Mouse (Mus musculus): Measurements from ENCODE around the gene Pfkl. TPM values are rescaled to one million over a fixed set of nuclear protein-coding genes. Genes with fewer than 3 reads are reported as not detected.
A peak's percentile ranks its signal among the peaks of the same experiment; 100 is the strongest.

Gene Pfkl
- total and polyA plus RNA-seq, 3 experiments = 84.8 to 267 TPM; not detected in 1

GRCm38 (mm10) chr10:77985775-77986174, 24.1 kb downstream of the Pfkl start:
- peak; percentile 40 for DNase-seq (ENCODE audit: low read depth, low spot score)
- no peak overlapping the region for H3K4me3 ChIP-seq (ENCODE audit: control insufficient read depth in 1 of 2, insufficient read depth in 1 of 2, low read depth in 2 of 2, low read length in 2 of 2)
- H3K9me3 ChIP-seq (replicated peaks; ENCODE audit: insufficient read depth, low read length) = no peaks in the 10 kb centered on the region
- no peaks in the 10 kb centered on the region; a peak in 1 of 4 replicates for H3K36me3 ChIP-seq (ENCODE audit: control insufficient read depth in 1 of 2, insufficient read depth in 2 of 2, low read length in 2 of 2)
- no peak overlapping the region for H3K9ac ChIP-seq (ENCODE audit: control insufficient read depth, low read depth, low read length, poor library complexity, severe bottlenecking)
- no peaks in the 10 kb centered on the region for H3K4me1 ChIP-seq (ENCODE audit: control insufficient read depth in 1 of 2, insufficient read depth in 2 of 2, low read length in 2 of 2)
- no peak overlapping the region for H3K27ac ChIP-seq (ENCODE audit: control insufficient read depth, low read depth, low read length)
- TF ChIP-seq MYC (IDR thresholded peaks at IDR 0.05; ENCODE audit: low read depth, low read length) (no peak), CHD1 (IDR thresholded peaks at IDR 0.05; ENCODE audit: low read depth, low read length) (no peak), POLR2A (IDR thresholded peaks at IDR 0.05; ENCODE audit: control insufficient read depth in 1 of 2, insufficient read depth in 1 of 2, low read depth in 1 of 2, low read length in 2 of 2, poor library complexity in 1 of 2) (peak in 1 of 2 experiments; percentile 18; a peak in 1 of 4 replicates), POLR2AphosphoS2 (IDR thresholded peaks at IDR 0.05; ENCODE audit: low read length) (peak; percentile 28; the same call in 1 of the 2 replicates), EP300 (IDR thresholded peaks at IDR 0.05; ENCODE audit: low read depth in 1 of 2, low read length in 2 of 2) (no peak), MYB (IDR thresholded peaks at IDR 0.05; ENCODE audit: low read depth, low read length) (no peak)
- no peaks in the 10 kb centered on the region for H3K79me2 ChIP-seq (ENCODE audit: control insufficient read depth, insufficient read depth, low read length, poor library complexity)
- H3K27me3 ChIP-seq (ENCODE audit: control insufficient read depth in 1 of 2, insufficient read depth in 2 of 2, low read length in 2 of 2) = no peaks in the 10 kb centered on the region

DNA sequence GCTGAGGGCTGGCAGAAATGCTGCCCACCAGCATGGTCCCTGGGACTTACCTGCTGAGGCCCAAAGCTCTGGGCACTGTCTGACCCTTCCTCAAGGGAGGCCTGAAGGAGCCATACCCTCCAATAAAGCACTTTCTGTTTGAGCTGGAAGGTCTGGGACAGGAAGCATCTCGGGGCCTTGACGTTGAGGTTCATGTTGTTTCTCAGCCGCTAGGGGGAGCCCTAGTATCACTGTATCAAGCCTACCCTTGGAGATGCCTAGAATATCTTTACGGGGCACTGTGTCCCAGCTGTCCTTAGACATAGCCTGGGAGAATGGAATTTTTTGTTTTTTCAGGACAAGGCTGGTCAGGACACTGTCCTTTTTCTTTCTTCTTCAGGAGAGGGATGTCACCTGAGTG, 25.2 kb downstream of the Pfkl start:
- Histone ChIP-seq H3K4me3 (ENCODE audit: control insufficient read depth in 1 of 2, insufficient read depth in 1 of 2, low read depth in 2 of 2, low read length in 2 of 2) (no peak overlapping the region), H3K9me3 (replicated peaks; ENCODE audit: insufficient read depth, low read length) (no peaks in the 10 kb centered on the region), H3K36me3 (ENCODE audit: control insufficient read depth in 1 of 2, insufficient read depth in 2 of 2, low read length in 2 of 2) (no peaks in the 10 kb centered on the region; a peak in 1 of 4 replicates), H3K9ac (ENCODE audit: control insufficient read depth, low read depth, low read length, poor library complexity, severe bottlenecking) (peak overlapping the region; percentile 50; the same call in 1 of the 2 replicates), H3K79me2 (ENCODE audit: control insufficient read depth, insufficient read depth, low read length, poor library complexity) (no peaks in the 10 kb centered on the region), H3K4me1 (ENCODE audit: control insufficient read depth in 1 of 2, insufficient read depth in 2 of 2, low read length in 2 of 2) (no peaks in the 10 kb centered on the region), H3K27ac (ENCODE audit: control insufficient read depth, low read depth, low read length) (no peak overlapping the region), H3K27me3 (ENCODE audit: control insufficient read depth in 1 of 2, insufficient read depth in 2 of 2, low read length in 2 of 2) (no peaks in the 10 kb centered on the region)
- TF ChIP-seq UBTF (IDR thresholded peaks at IDR 0.05; ENCODE audit: borderline replicate concordance, insufficient read depth, low read depth, low read length) (no peak), ZMIZ1 (IDR thresholded peaks at IDR 0.05; ENCODE audit: low read depth, low read length) (peak; percentile 69), CTCF (IDR thresholded peaks at IDR 0.05 in 2 of 3, conservative IDR thresholded peaks at IDR 0.05 in 1 of 3; ENCODE audit: control insufficient read depth in 1 of 3, insufficient read depth in 1 of 3, low read depth in 2 of 3, low read length in 3 of 3, poor library complexity in 1 of 3, severe bottlenecking in 1 of 3) (peak; percentile 81 to 96 (median 91)), HCFC1 (IDR thresholded peaks at IDR 0.05; ENCODE audit: low read depth, low read length) (peak; percentile 47; the same call in 1 of the 2 replicates), ZC3H11A (IDR thresholded peaks at IDR 0.05; ENCODE audit: low read depth, low read length) (peak; percentile 29; the same call in 1 of the 2 replicates), TAL1 (IDR thresholded peaks at IDR 0.05; ENCODE audit: low read length) (no peak), SMC3 (IDR thresholded peaks at IDR 0.05; ENCODE audit: low read depth, low read length) (peak; percentile 65), RAD21 (IDR thresholded peaks at IDR 0.05; ENCODE audit: low read depth, low read length) (peak; percentile 81)
- peak; percentile 89 for DNase-seq (ENCODE audit: low read depth, low spot score)

Data from MEL (cell line).